Mouse (Mus musculus): ENCODE measurements around the gene Krt16. TPM values are rescaled to one million over a fixed set of nuclear protein-coding genes. Genes with fewer than 3 reads are reported as not detected.
"Not testable (repeated sequence)": the region's sequence is repeated elsewhere in the genome, so short reads cannot be mapped to it uniquely, and the experiment has no call there.

Krt16 gene
- polyA plus RNA-seq, 1 experiment from 2014 or later, result not detected

DNA sequence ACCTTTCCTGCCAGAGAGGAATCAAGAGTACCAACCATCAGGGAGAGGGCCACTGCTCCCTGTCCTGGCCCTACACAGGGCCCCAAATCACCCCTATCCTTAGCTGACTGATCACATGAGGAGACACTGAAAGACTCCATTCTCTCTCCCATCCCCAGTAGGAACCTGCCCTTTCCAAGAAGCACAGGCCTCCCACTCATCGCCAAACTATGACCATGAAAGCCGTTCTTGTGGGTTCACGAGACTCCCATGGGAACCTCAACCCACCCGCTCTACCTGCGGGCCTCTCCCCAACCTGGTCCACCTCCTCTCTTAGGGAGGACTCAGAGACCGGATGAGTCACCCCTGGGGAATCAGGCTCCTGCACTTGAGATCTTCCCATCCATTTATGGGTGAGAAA is 6.8 kb upstream of the Krt16 start:
- WGBS, result 92% methylated on average over 6 of the region's 6 CpGs
- Histone ChIP-seq H3K4me2 (no peak overlapping the region), H3K4me1 (replicated peaks) (no peaks in the 10 kb centered on the region), H3K27me3 (no peaks in the 10 kb centered on the region), H3K9ac (replicated peaks) (no peak overlapping the region), H3K9me3 (no peaks in the 10 kb centered on the region), H3K4me3 (replicated peaks) (no peak overlapping the region), H3K36me3 (no peaks in the 10 kb centered on the region), H3K27ac (no peak overlapping the region)
- no peak for ATAC-seq (ENCODE audit: insufficient number of reproducible peaks, insufficient read depth, low FRiP score, low TSS enrichment, low read depth)

DNA sequence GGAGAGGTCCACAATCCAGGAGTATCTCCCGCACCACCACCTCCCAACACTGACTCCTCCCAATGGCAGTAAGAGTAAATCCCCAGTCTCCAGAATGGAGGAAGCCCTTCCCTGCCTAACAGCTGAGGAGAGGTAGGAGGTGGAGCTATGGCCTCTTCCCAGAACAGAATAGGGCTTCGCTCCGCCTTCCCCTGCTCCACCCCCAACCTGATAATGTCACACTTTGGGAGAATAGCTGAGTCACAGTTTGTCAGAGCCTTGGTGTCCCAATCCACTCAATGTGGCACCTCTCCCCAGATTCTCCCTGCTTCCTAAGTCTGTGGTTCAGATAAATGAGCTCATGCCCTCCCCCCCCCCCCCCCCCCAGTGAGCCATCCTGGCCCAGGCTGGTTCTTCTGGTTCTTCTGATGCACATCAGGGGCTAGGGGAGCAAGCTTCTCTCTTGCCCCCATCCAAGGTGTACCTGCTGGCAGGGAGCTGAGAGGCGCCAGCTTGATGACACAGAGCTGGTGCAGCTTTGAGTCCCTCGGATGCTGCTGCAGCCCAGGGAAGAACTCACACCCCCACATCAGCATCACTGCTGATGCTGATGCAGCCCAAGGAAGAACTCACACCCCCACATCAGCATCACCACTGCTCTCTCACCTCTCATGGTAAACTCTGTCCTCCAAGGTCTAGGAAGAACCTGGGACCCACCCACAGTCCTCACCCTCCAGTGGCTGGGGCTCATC is 5.8 kb upstream of the Krt16 start:
- Histone ChIP-seq H3K9me3 (no peaks in the 10 kb centered on the region), H3K4me2 (no peak overlapping the region), H3K4me3 (replicated peaks) (no peak overlapping the region), H3K27me3 (no peaks in the 10 kb centered on the region), H3K9ac (replicated peaks) (no peak overlapping the region), H3K36me3 (no peaks in the 10 kb centered on the region), H3K4me1 (replicated peaks) (no peaks in the 10 kb centered on the region), H3K27ac (no peak overlapping the region)
- ATAC-seq (ENCODE audit: insufficient number of reproducible peaks, insufficient read depth, low FRiP score, low TSS enrichment, low read depth), result no peak
- WGBS, result 65% methylated on average over 5 of the region's 5 CpGs

DNA sequence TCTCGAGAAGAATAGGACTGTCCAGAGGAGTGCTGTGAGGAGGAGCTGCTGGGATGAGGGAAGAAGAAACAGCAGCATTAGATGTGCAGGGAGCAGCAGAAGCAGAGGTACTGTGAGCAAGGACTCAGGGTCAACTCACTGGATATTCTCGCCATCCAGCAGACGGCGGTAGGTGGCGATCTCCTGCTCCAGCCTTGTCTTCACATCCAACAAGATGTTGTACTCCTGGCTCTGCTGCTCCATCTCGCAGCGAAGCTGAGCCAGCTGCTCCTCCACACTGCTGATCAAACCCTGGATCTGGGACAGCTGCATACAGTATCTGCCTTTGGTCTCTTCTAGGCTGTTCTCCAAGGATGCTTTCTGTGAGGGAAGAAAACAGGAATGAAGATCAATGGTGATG is 2.2 kb downstream of the Krt16 start:
- H3K9me3 ChIP-seq; H3K4me1 ChIP-seq (replicated peaks); H3K9ac ChIP-seq (replicated peaks); H3K4me3 ChIP-seq (replicated peaks); H3K36me3 ChIP-seq; ATAC-seq (ENCODE audit: insufficient number of reproducible peaks, insufficient read depth, low FRiP score, low TSS enrichment, low read depth); H3K27ac ChIP-seq; H3K27me3 ChIP-seq; H3K4me2 ChIP-seq: not testable (repeated sequence)
- WGBS, result 66% methylated on average over 7 of the region's 7 CpGs

DNA sequence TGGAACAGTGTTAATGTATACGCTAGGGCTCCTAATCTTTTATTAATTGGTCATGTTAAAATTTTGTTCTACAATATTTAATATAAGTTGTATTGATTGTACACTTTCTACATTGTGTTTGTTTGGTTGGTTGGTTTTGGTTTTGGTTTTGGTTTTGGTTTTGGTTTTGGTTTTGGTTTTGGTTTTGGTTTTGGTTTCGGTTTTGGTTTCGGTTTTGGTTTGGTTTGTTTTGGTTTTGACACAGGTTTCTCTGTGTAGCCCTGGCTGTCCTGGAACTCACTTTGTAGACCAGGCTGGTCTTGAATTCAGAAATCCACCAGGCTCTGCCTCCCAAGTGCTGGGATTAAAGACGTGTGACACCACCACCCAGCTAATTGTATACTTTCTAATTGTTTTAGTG is 8.4 kb downstream of the Krt16 start:
- not testable (repeated sequence) for H3K4me1 ChIP-seq (replicated peaks); H3K4me2 ChIP-seq; H3K27me3 ChIP-seq; ATAC-seq (ENCODE audit: insufficient number of reproducible peaks, insufficient read depth, low FRiP score, low TSS enrichment, low read depth); H3K9me3 ChIP-seq; H3K9ac ChIP-seq (replicated peaks); H3K27ac ChIP-seq; H3K4me3 ChIP-seq (replicated peaks); H3K36me3 ChIP-seq
- 90% methylated on average over 4 of the region's 4 CpGs for WGBS

DNA sequence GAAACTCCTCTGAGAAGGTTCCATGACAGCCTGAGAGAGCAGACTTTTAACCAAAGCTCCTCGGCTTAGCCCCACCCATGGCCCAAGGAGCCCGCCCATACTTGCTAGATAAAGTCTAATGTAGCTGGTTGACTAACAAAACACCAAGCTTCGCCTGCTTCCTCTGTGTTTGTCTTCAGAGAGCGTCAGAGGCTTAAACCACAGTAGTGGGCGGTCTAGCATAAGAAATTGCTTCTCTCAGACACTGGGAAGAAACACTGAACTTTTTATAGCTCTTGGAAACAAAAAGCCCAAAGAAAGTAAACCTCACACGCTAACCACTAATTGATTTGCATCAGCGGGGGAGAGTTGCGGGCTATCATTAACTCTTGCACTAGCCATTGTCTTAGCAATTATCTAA is 27.0 kb downstream of the Krt16 start:
- no peaks in the 10 kb centered on the region for H3K4me1 ChIP-seq (replicated peaks)
- ATAC-seq (ENCODE audit: insufficient number of reproducible peaks, insufficient read depth, low FRiP score, low TSS enrichment, low read depth), result no peak
- no peak overlapping the region for H3K27ac ChIP-seq
- WGBS, result 71% methylated on average over 8 of the region's 8 CpGs
- no peak overlapping the region for H3K9ac ChIP-seq (replicated peaks)
- no peaks in the 10 kb centered on the region for H3K27me3 ChIP-seq
- no peaks in the 10 kb centered on the region for H3K36me3 ChIP-seq
- H3K4me2 ChIP-seq, result no peak overlapping the region
- H3K9me3 ChIP-seq, result peaks cover 13% of the 10 kb centered on the region; the same call in 1 of the 2 replicates
- no peak overlapping the region for H3K4me3 ChIP-seq (replicated peaks)

DNA sequence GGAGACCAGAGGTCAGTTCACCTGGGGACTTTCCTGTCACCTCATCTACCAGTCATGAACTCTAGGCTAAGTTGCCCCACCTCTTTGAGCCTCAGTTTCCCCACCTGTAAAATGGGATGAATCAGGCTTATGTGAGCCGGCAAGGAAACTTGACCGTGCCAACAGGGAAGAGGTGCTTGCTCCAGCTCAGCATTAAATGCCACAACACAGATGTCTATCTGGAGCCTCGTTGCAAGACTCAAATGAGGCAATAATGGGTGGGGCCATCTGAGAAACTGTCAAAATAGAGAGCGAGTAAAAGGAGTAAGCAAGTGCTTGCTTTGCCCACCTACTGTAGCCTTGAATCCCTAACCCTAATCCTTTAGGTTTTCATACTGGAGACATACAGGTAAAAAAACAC is 29.4 kb downstream of the Krt16 start:
- H3K27ac ChIP-seq, result no peak overlapping the region
- no peak overlapping the region for H3K9ac ChIP-seq (replicated peaks)
- H3K4me3 ChIP-seq (replicated peaks), result no peak overlapping the region
- no peaks in the 10 kb centered on the region for H3K4me1 ChIP-seq (replicated peaks)
- ATAC-seq (ENCODE audit: insufficient number of reproducible peaks, insufficient read depth, low FRiP score, low TSS enrichment, low read depth), result no peak
- H3K27me3 ChIP-seq, result no peaks in the 10 kb centered on the region
- WGBS, result 88% methylated on average over 4 of the region's 4 CpGs
- H3K4me2 ChIP-seq, result no peak overlapping the region
- H3K36me3 ChIP-seq, result no peaks in the 10 kb centered on the region
- 0 out of 2 replicates have a peak, but pooled peaks cover 2% of the 10 kb centered on the region for H3K9me3 ChIP-seq

DNA sequence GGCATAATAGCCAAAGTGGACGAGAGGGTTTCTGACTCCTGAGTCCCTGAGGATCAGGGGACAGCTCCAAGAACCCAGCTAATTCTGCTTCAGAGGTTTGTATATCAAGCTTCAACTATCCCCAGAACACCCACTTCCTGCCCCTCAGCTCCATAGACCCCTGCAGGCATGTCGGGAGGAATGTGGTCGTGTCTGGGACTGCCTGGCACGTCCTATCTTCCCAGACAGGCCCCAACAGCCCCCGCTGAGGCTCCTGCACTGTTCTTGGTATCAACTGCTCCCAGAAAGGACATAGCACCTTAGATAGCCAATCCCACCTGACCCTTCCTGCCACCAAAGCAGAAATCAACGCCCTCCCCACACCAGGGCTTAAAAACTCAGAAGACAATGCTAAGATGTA is 40.2 kb downstream of the Krt16 start:
- ATAC-seq (ENCODE audit: insufficient number of reproducible peaks, insufficient read depth, low FRiP score, low TSS enrichment, low read depth), result no peak
- Histone ChIP-seq H3K4me2 (no peak overlapping the region), H3K4me1 (replicated peaks) (no peaks in the 10 kb centered on the region), H3K36me3 (no peaks in the 10 kb centered on the region), H3K9me3 (no peaks in the 10 kb centered on the region), H3K27ac (0 out of 2 replicates have a peak overlapping the region, but pooled peaks have one; percentile 35), H3K9ac (replicated peaks) (no peak overlapping the region), H3K4me3 (replicated peaks) (no peak overlapping the region), H3K27me3 (0 out of 2 replicates have a peak, but pooled peaks cover 3% of the 10 kb centered on the region)
- WGBS, result 58% methylated on average over 6 of the region's 6 CpGs

DNA sequence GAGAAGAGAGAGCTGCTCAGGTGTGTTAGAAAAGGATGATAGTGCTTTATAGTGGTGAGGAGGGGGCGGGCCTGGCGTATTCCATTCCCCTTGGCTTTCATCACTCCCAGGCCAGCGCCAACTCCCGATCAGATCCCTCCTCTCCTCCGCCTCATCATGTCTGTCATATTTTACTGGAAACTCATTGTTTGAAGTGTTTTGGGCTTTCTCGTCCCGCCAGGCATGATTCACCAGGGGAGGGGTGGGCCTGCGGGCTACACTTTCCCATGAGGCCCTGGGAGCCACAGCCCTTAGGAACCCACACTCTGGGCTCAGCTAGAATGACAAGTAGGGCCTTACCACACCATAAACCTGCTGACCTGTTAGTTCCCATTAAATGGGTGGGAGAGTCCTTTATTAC is 41.2 kb downstream of the Krt16 start, which contains the start of gene Krt14:
TSS of gene Krt14 (minus strand) at position 51 of the 400 bp plus-strand sequence.
- H3K9me3 ChIP-seq, result no peaks in the 10 kb centered on the region
- H3K4me3 ChIP-seq (replicated peaks), result no peak within 1 kb of the TSS
- no peak within 1 kb of the TSS for H3K9ac ChIP-seq (replicated peaks)
- 87% methylated on average over 8 of the region's 8 CpGs for WGBS
- peak within 1 kb of the TSS; percentile 35; the same call in 1 of the 2 replicates for H3K27ac ChIP-seq
- H3K36me3 ChIP-seq, result no peaks in the 10 kb centered on the region
- no peak within 1 kb of the TSS for H3K4me2 ChIP-seq
- no peaks in the 10 kb centered on the region for H3K4me1 ChIP-seq (replicated peaks)
- ATAC-seq (ENCODE audit: insufficient number of reproducible peaks, insufficient read depth, low FRiP score, low TSS enrichment, low read depth), result no peak
- 0 out of 2 replicates have a peak, but pooled peaks cover 3% of the 10 kb centered on the region for H3K27me3 ChIP-seq

DNA sequence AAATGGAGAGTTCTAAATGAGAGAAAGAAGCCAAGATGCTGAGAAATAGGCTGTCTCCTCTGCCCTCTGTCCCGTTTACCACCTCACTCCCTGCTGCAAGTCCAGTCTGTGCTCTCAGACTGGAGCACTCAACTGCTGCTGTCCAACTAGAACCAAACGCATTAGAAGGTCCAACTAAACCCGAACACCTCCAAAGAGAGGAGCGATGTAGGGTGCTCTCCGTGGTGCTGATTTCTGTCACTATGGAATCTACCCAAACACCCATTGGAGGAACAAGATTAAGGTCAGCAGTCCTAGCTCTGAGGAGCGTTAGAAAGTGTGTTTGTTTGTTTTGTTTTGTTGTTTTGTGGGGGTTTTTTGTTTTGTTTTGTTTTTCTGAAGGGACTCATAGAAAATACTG is 45.3 kb downstream of the Krt16 start:
- no peak overlapping the region for H3K4me3 ChIP-seq (replicated peaks)
- ATAC-seq (ENCODE audit: insufficient number of reproducible peaks, insufficient read depth, low FRiP score, low TSS enrichment, low read depth), result no peak
- no peaks in the 10 kb centered on the region for H3K4me1 ChIP-seq (replicated peaks)
- no peaks in the 10 kb centered on the region for H3K27me3 ChIP-seq
- no peak overlapping the region for H3K27ac ChIP-seq
- H3K9me3 ChIP-seq, result no peaks in the 10 kb centered on the region
- H3K36me3 ChIP-seq, result no peaks in the 10 kb centered on the region
- WGBS, result 24% methylated on average over 6 of the region's 6 CpGs
- no peak overlapping the region for H3K9ac ChIP-seq (replicated peaks)
- H3K4me2 ChIP-seq, result no peak overlapping the region

DNA sequence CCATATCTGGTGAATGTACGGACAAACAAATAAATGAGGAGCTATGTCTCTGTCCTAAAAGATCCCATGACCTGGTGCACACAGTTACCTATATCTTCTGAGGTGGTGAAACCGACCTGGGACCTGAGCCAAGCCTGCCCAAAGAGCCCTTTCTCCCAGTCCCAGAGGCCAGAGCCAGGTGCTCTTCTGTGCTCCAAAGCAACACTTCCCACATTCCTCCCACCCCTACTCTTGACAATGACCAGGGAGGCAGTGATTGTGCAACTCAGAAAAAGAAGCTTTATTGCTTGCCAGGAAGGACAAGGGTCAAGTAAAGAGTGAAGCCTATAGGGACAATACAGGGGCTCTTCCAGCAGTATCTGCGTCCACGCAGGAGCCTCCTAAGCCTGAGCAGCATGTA is 45.8 kb downstream of the Krt16 start:
- WGBS, result 82% methylated on average over 4 of the region's 4 CpGs
- no peaks in the 10 kb centered on the region for H3K27me3 ChIP-seq
- no peaks in the 10 kb centered on the region for H3K4me1 ChIP-seq (replicated peaks)
- H3K4me2 ChIP-seq, result no peak overlapping the region
- ATAC-seq (ENCODE audit: insufficient number of reproducible peaks, insufficient read depth, low FRiP score, low TSS enrichment, low read depth), result no peak
- H3K9me3 ChIP-seq, result no peaks in the 10 kb centered on the region
- no peaks in the 10 kb centered on the region for H3K36me3 ChIP-seq
- no peak overlapping the region for H3K4me3 ChIP-seq (replicated peaks)
- no peak overlapping the region for H3K27ac ChIP-seq
- no peak overlapping the region for H3K9ac ChIP-seq (replicated peaks)

DNA sequence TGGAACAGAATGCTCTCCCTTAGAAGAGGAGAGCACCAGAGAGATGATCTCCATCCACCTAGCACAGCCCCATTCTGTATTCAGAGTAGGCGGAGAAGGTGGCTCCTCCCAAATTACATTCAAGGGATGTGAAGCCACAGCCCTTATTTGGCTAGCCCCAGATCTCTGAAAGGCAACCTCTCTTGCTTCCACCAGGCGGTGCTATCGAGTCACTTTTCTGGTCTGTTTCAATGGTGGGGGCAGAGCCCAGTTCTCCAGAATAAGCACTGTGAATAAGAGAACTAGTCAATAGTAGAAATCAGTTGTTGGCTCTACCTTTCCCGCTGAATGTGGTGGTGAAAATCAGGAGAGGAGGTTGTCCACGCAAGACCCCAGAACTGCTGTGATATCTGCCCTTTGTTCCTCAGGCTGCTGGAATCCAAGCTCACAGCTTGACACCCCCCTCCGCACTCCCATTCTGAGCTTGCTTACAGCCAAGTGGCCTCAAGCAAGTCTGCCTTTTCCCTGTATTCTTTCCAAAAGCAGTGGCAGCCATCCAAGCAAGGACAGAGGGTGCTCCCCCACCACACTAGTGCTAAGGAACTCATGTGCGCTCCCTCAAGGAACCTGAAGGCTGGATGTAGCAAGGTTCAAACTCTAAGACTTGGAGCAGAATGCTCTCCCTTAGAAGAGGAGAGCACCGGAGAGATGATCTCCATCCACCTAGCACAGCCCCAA is 48.4 kb downstream of the Krt16 start:
- no peak overlapping the region for H3K4me2 ChIP-seq
- 48% methylated on average over 8 of the region's 8 CpGs for WGBS
- no peak overlapping the region for H3K4me3 ChIP-seq (replicated peaks)
- no peaks in the 10 kb centered on the region for H3K9me3 ChIP-seq
- no peaks in the 10 kb centered on the region for H3K27me3 ChIP-seq
- no peaks in the 10 kb centered on the region for H3K4me1 ChIP-seq (replicated peaks)
- no peak overlapping the region for H3K9ac ChIP-seq (replicated peaks)
- H3K27ac ChIP-seq, result no peak overlapping the region
- no peak for ATAC-seq (ENCODE audit: insufficient number of reproducible peaks, insufficient read depth, low FRiP score, low TSS enrichment, low read depth)
- no peaks in the 10 kb centered on the region for H3K36me3 ChIP-seq

Measured in limb, embryonic 12.5 days (tissue).